Comparison of ENCODE assay signal across 11 mouse cellular contexts in genomic region chr10:67581698-67582285, GRCm38 (mm10). TPM values are rescaled to one million over a fixed set of nuclear protein-coding genes. Genes with fewer than 3 reads are reported as not detected.
A peak's percentile ranks its signal among the peaks of the same experiment; 100 is the strongest.
DNase-seq lines count a peak whose midpoint lies in the region; ATAC-seq and TF ChIP-seq lines count a peak whose summit lies in the region.
"Had no signal": no experiment of that assay in that cellular context is flagged by ENCODE, and none has a peak within 500 bp of the region (broad histone marks: within the 10 kb centered on the region; RNA-seq: fewer than 3 reads in every experiment).

No protein-coding gene starts in this region.

- peak; percentile 42 for ATAC-seq in activated CD4-positive, CD25-positive, alpha-beta regulatory T cell, adult 4 months
- ATAC-seq: intestine, embryonic 15.5 days had no signal

- TF ChIP-seq CTCF in layer of hippocampus, adult 2 months (conservative IDR thresholded peaks at IDR 0.05) = no peak

- no peak overlapping the region for H3K27ac ChIP-seq in layer of hippocampus, adult 2 months
- H3K27ac ChIP-seq: intestine, embryonic 15.5 days had no signal

- DNase-seq in spleen, adult 18-20 months = peak; percentile 20
- no peak for DNase-seq in spleen, adult 12 weeks (ENCODE audit: low spot score)
- DNase-seq in natural killer cell, adult 2 months (ENCODE audit: low spot score in 2 of 2) = peak; percentile 63
- no peak for DNase-seq in layer of hippocampus, adult 2 months (ENCODE audit: low spot score in 2 of 2)
- DNase-seq in left cerebral cortex, adult 18-20 months (ENCODE audit: low spot score in 2 of 2) = no peak
- DNase-seq in ovary, postnatal 10 days (ENCODE audit: low spot score) = no peak
- DNase-seq: heart, postnatal 36 days; liver; lung, postnatal 14 days had no signal

- no peak overlapping the region for H3K4me3 ChIP-seq in layer of hippocampus, adult 2 months
- H3K4me3 ChIP-seq: intestine, embryonic 15.5 days had no signal

RNA-seq across cellular contexts. Expression of gene Ado, which starts 33.0 kb away (rescaled TPM):
- 10 to 100 TPM; 40.3 to 43.7 TPM for polyA plus RNA-seq in activated CD4-positive, CD25-positive, alpha-beta regulatory T cell, adult 4 months (2017; shearing (Covaris generic))
- 10 to 100 TPM; 32.9 to 34.1 TPM for total RNA-seq in layer of hippocampus, adult 2 months (2021)
- 10 to 100 TPM; 38.8 to 40.0 TPM for total RNA-seq in left cerebral cortex, adult 18-20 months (2021)

RNA-seq across cellular contexts. Expression of gene Egr2, which starts 46.5 kb away (rescaled TPM):
- polyA plus RNA-seq in activated CD4-positive, CD25-positive, alpha-beta regulatory T cell, adult 4 months (2017; shearing (Covaris generic)) = 10 to 100 TPM; 42.3 to 58.3 TPM
- total RNA-seq in layer of hippocampus, adult 2 months (2021) = 1 to 10 TPM; 1.7 to 2.2 TPM
- 10 to 100 TPM; 21.4 to 23.2 TPM for total RNA-seq in left cerebral cortex, adult 18-20 months (2021)

Comparison
In these comparisons a context has a peak if more than half of its experiments do, and no peak if none do; other contexts are left out.
1. DNase-seq: peak in spleen, adult 18-20 months (2 of 2) and natural killer cell, adult 2 months (2 of 2); none in spleen, adult 12 weeks (single experiment), layer of hippocampus, adult 2 months (0 of 2), left cerebral cortex, adult 18-20 months (0 of 2) and ovary, postnatal 10 days (single experiment).
2. RNA of gene Egr2, which starts 46.5 kb away (total RNA-seq): 21.4 to 23.2 TPM in left cerebral cortex, adult 18-20 months; 1.7 to 2.2 TPM in layer of hippocampus, adult 2 months; every median in the first group is over 4 times any median in the second.